ENCODE assay signal across 8 mouse cellular contexts in the genomic region with DNA sequence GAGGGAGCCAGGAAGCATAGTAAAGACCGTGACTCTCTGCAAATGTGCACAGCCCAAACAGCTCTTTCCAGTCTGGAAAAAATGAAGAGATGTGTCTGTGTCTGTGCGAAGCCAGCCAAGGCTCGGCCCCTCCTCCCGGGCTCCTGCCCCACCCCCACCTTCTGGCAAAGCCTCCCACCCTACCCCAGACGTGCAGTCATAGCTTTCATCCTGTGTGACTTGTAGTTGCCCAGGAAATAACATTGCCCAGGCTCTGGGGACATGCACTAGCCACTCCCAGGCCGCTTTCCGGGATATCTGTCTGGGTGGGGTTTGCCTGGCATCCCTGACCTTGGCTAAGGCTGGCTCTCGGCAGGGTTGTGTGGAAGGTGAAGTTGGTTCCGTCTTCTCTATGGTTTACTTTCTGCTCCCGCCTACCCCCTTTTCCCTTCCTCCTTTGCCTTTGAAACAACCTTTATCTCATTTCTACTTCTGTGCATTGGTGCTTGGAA. TPM values are rescaled to one million over a fixed set of nuclear protein-coding genes. Genes with fewer than 3 reads are reported as not detected.
A peak's percentile ranks its signal among the peaks of the same experiment; 100 is the strongest.
DNase-seq lines count a peak whose midpoint lies in the region; ATAC-seq and TF ChIP-seq lines count a peak whose summit lies in the region.

No protein-coding gene starts in this region.

- no peak for TF ChIP-seq CTCF in lung, embryonic 14.5 days (IDR thresholded peaks at IDR 0.05; ENCODE audit: low read depth)
- no peak for TF ChIP-seq CTCF in small intestine, adult 2 months (IDR thresholded peaks at IDR 0.05; ENCODE audit: extremely low read depth, insufficient read length, insufficient replicate concordance, low read depth, low read length)

- H3K27me3 ChIP-seq in embryonic facial prominence, embryonic 13.5 days, result no peaks in the 10 kb centered on the region
- no peaks in the 10 kb centered on the region for H3K27me3 ChIP-seq in hindbrain, embryonic 10.5 days (ENCODE audit: insufficient read depth, poor library complexity, severe bottlenecking)
- no peaks in the 10 kb centered on the region for H3K27me3 ChIP-seq in lung, embryonic 14.5 days (ENCODE audit: insufficient read depth, low read length)
- H3K27me3 ChIP-seq in small intestine, adult 2 months (ENCODE audit: control insufficient read depth, insufficient read depth, low read length), result no peaks in the 10 kb centered on the region

- 11% methylated on average over 10 of the region's 10 CpGs for whole genome bisulfite sequencing in embryonic facial prominence, embryonic 13.5 days
- WGBS in hindbrain, embryonic 10.5 days, result 11% methylated on average over 10 of the region's 10 CpGs
- WGBS in lung, embryonic 14.5 days, result 15% methylated on average over 10 of the region's 10 CpGs
- 5% methylated on average over 10 of the region's 10 CpGs for WGBS in small intestine, adult 2 months

- TF ChIP-seq POLR2A in small intestine, adult 2 months (IDR thresholded peaks at IDR 0.05; ENCODE audit: low read depth, low read length), result no peak

- no peak overlapping the region for H3K4me3 ChIP-seq in embryonic facial prominence, embryonic 13.5 days
- H3K4me3 ChIP-seq in hindbrain, embryonic 10.5 days, result peak overlapping the region; percentile 18; the same call in 1 of the 2 replicates
- H3K4me3 ChIP-seq in lung, embryonic 14.5 days (ENCODE audit: low read depth, low read length), result no peak overlapping the region
- H3K4me3 ChIP-seq in small intestine, adult 2 months (ENCODE audit: low read depth, low read length), result no peak overlapping the region

- no peak for DNase-seq in frontal cortex, postnatal 10 days (ENCODE audit: low spot score in 2 of 2)
- peak; percentile 64 for DNase-seq in hindbrain, embryonic 10.5 days (ENCODE audit: low spot score)
- peak; percentile 66 for DNase-seq in lung, embryonic 14.5 days
- no peak for DNase-seq in cerebellum, adult 11 months
- no peak for DNase-seq in natural killer cell, adult 2 months (ENCODE audit: low spot score in 2 of 2)

- H3K9ac ChIP-seq in embryonic facial prominence, embryonic 13.5 days, result peak overlapping the region; percentile 46
- no peak overlapping the region for H3K9ac ChIP-seq in lung, embryonic 14.5 days

- peak; percentile 31; the same call in 1 of the 2 replicates for ATAC-seq in frontal cortex, adult (ENCODE audit: low TSS enrichment)
- ATAC-seq in embryonic facial prominence, embryonic 13.5 days (ENCODE audit: insufficient number of reproducible peaks, insufficient read depth, low FRiP score, low TSS enrichment, low read depth), result peak; percentile 64
- ATAC-seq in lung, embryonic 14.5 days (ENCODE audit: insufficient read depth), result peak; percentile 87

- H3K27ac ChIP-seq in embryonic facial prominence, embryonic 13.5 days, result peak overlapping the region; percentile 90
- peak overlapping the region; percentile 81 for H3K27ac ChIP-seq in hindbrain, embryonic 10.5 days
- peak overlapping the region; percentile 78; the same call in 1 of the 2 replicates for H3K27ac ChIP-seq in lung, embryonic 14.5 days (ENCODE audit: low read depth)
- H3K27ac ChIP-seq in small intestine, adult 2 months (ENCODE audit: insufficient read depth, low read depth, low read length), result peak overlapping the region; percentile 50

- H3K4me2 ChIP-seq in embryonic facial prominence, embryonic 13.5 days, result peak overlapping the region; percentile 47
- peak overlapping the region; percentile 40 for H3K4me2 ChIP-seq in lung, embryonic 14.5 days

- H3K9me3 ChIP-seq in embryonic facial prominence, embryonic 13.5 days, result no peaks in the 10 kb centered on the region
- H3K9me3 ChIP-seq in hindbrain, embryonic 10.5 days, result no peaks in the 10 kb centered on the region
- no peaks in the 10 kb centered on the region for H3K9me3 ChIP-seq in lung, embryonic 14.5 days (ENCODE audit: low read depth, low read length)

- H3K36me3 ChIP-seq in embryonic facial prominence, embryonic 13.5 days, result no peaks in the 10 kb centered on the region; the same call in 1 of the 2 replicates
- H3K36me3 ChIP-seq in hindbrain, embryonic 10.5 days, result 0 out of 2 replicates have a peak, but pooled peaks cover 4% of the 10 kb centered on the region
- no peaks in the 10 kb centered on the region for H3K36me3 ChIP-seq in lung, embryonic 14.5 days (ENCODE audit: insufficient read depth)
- H3K36me3 ChIP-seq in small intestine, adult 2 months (ENCODE audit: control insufficient read depth, insufficient read depth, low read length), result peaks cover 3% of the 10 kb centered on the region

- peaks cover 32% of the 10 kb centered on the region for H3K4me1 ChIP-seq in embryonic facial prominence, embryonic 13.5 days
- peaks cover 55% of the 10 kb centered on the region for H3K4me1 ChIP-seq in hindbrain, embryonic 10.5 days (replicated peaks)
- peaks cover 9% of the 10 kb centered on the region for H3K4me1 ChIP-seq in lung, embryonic 14.5 days (ENCODE audit: insufficient read depth)
- peaks cover 8% of the 10 kb centered on the region for H3K4me1 ChIP-seq in small intestine, adult 2 months (ENCODE audit: control insufficient read depth, insufficient read depth, insufficient read length, low read length)

RNA-seq across cellular contexts. Expression of a gene that starts 26.6 kb away (rescaled TPM):
- 95.1 and 108 TPM in 2 replicates for polyA plus RNA-seq in embryonic facial prominence, embryonic 13.5 days (2015; fragmentation: Nextera tagmentation; extraction: Ambion mirVana)
- polyA plus RNA-seq in hindbrain, embryonic 10.5 days (2016; fragmentation: Nextera tagmentation; extraction: Ambion mirVana), result 38.0 and 40.2 TPM in 2 replicates
- polyA plus RNA-seq in lung, embryonic 14.5 days (2014; fragmentation: Nextera tagmentation; extraction: Ambion mirVana), result 72.5 and 75.0 TPM in 2 replicates
- polyA plus RNA-seq in small intestine, adult 2 months (2012; rRNA removed), result 200 and 339 TPM in 2 replicates

RNA-seq across cellular contexts. Expression of a gene that starts 37.5 kb away (rescaled TPM):
- polyA plus RNA-seq in embryonic facial prominence, embryonic 13.5 days (2015; fragmentation: Nextera tagmentation; extraction: Ambion mirVana), result 0.37 TPM in 1 of 2 replicates, not detected in the other
- 0.16 and 0.73 TPM in 2 replicates for polyA plus RNA-seq in hindbrain, embryonic 10.5 days (2016; fragmentation: Nextera tagmentation; extraction: Ambion mirVana)
- not detected in 2 replicates for polyA plus RNA-seq in lung, embryonic 14.5 days (2014; fragmentation: Nextera tagmentation; extraction: Ambion mirVana)
- polyA plus RNA-seq in small intestine, adult 2 months (2012; rRNA removed), result not detected in 2 replicates

Comparison
In these comparisons a context has a peak if more than half of its experiments do, and no peak if none do; other contexts are left out.
1. ATAC-seq: peak in every context shown above with its lines; median percentile 87 in lung, embryonic 14.5 days; 64 in embryonic facial prominence, embryonic 13.5 days; 31 in frontal cortex, adult.
2. DNase-seq: peak in hindbrain, embryonic 10.5 days (single experiment) and lung, embryonic 14.5 days (single experiment); none in frontal cortex, postnatal 10 days (0 of 2), cerebellum, adult 11 months (single experiment) and natural killer cell, adult 2 months (0 of 2).
3. Peak in every context shown above with its lines, with median percentiles within 50 percentile points of each other: H3K27ac ChIP-seq.